8 mouse cellular contexts compared by ENCODE assay signal in the genomic region with DNA sequence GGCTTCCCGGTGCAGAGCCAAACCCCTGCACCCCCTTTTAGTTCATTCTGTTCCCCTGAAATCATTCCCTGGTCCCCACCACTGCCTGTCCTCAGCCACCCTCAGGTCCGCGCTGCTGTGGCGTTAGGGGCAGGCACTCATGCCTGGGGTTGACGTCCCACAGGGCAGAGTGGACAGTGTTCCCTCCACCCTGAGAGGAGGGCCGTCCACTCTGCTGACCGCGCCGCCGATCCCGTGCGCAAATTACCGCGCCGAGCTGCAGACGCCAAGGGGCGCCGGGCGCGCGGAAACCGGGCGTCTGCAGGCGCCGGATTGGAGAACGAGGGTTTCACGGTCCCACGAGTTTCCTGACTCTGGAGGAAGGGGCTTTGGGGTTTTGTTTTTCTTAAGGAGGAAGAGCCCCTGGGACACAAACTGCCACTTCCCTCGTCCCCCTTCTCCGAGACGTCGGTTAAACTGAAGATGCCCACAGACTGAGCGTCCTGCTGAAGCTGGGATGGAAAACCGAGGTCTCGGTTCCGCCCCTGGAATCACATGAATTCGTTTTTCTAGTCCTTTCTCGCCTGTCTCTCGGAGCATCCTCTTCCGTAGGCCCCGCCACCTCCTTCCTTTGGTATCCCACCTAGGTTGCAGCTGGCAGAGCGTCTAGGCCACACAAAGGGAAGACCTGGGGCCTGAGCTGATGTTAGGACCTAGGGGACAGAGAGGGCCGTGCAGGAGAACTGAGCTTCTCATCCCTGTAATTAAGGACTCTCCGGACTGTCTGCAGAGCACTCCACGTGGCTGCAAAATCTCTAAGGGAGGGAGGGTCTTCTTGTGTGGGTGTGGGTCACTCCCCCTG. TPM values are rescaled to one million over a fixed set of nuclear protein-coding genes. Genes with fewer than 3 reads are reported as not detected.
DNase-seq lines count a peak whose midpoint lies in the region; ATAC-seq lines count a peak whose summit lies in the region.

No protein-coding gene starts in this region.

- peak overlapping the region; percentile 42 for H3K9ac ChIP-seq in kidney, embryonic 16.5 days (replicated peaks; ENCODE audit: low read length)
- H3K9ac ChIP-seq in forebrain, embryonic 12.5 days, result peak overlapping the region; percentile 56; the same call in 1 of the 2 replicates
- H3K9ac ChIP-seq in limb, embryonic 11.5 days (ENCODE audit: low read length), result peak overlapping the region; percentile 64

- no peaks in the 10 kb centered on the region for H3K9me3 ChIP-seq in kidney, embryonic 16.5 days (ENCODE audit: low read length)
- no peaks in the 10 kb centered on the region for H3K9me3 ChIP-seq in forebrain, embryonic 12.5 days
- H3K9me3 ChIP-seq in limb, embryonic 11.5 days (ENCODE audit: control insufficient read depth, low read length), result no peaks in the 10 kb centered on the region

- peaks cover 41% of the 10 kb centered on the region for H3K4me1 ChIP-seq in kidney, embryonic 16.5 days (ENCODE audit: insufficient read depth, low read length)
- peaks cover 56% of the 10 kb centered on the region for H3K4me1 ChIP-seq in forebrain, embryonic 12.5 days
- H3K4me1 ChIP-seq in limb, embryonic 11.5 days (ENCODE audit: control insufficient read depth, insufficient read depth, low read length), result peaks cover 39% of the 10 kb centered on the region

- peak; percentile 50; the same call in 1 of the 2 replicates for ATAC-seq in kidney, embryonic 16.5 days (ENCODE audit: low FRiP score, low TSS enrichment)
- peak; percentile 1; the same call in 1 of the 2 replicates for ATAC-seq in forebrain, embryonic 12.5 days (ENCODE audit: low FRiP score)
- ATAC-seq in limb, embryonic 11.5 days (ENCODE audit: insufficient number of reproducible peaks, low FRiP score, low TSS enrichment, low read depth), result no peak

- H3K27ac ChIP-seq in kidney, embryonic 16.5 days (ENCODE audit: low read length), result 0 out of 2 replicates have a peak overlapping the region, but pooled peaks have one; percentile 23
- peak overlapping the region; percentile 56 for H3K27ac ChIP-seq in forebrain, embryonic 12.5 days
- H3K27ac ChIP-seq in limb, embryonic 11.5 days (replicated peaks; ENCODE audit: low read depth, low read length), result peak overlapping the region; percentile 55; the same call in 1 of the 2 replicates

- H3K4me3 ChIP-seq in kidney, embryonic 16.5 days (ENCODE audit: low read length), result peak overlapping the region; percentile 49
- H3K4me3 ChIP-seq in forebrain, embryonic 12.5 days (replicated peaks), result peak overlapping the region; percentile 41
- peak overlapping the region; percentile 37 for H3K4me3 ChIP-seq in limb, embryonic 11.5 days (ENCODE audit: low read depth, low read length)

- no peak for DNase-seq in kidney, adult 18-20 months
- peak; percentile 28 for DNase-seq in Muller cell, postnatal 12 days (ENCODE audit: inconsistent ontology term)
- peak; percentile 71 for DNase-seq in limb, embryonic 11.5 days (ENCODE audit: low spot score)
- DNase-seq in retina, postnatal 1 day, result peak; percentile 55
- DNase-seq in T-cell, adult 2 months (ENCODE audit: low spot score), result no peak
- no peak for DNase-seq in cerebellum, adult 11 months

- H3K36me3 ChIP-seq in kidney, embryonic 16.5 days (ENCODE audit: insufficient read depth, low read length), result no peaks in the 10 kb centered on the region
- H3K36me3 ChIP-seq in forebrain, embryonic 12.5 days (replicated peaks), result no peaks in the 10 kb centered on the region
- H3K36me3 ChIP-seq in limb, embryonic 11.5 days (ENCODE audit: control insufficient read depth, insufficient read depth, low read length), result no peaks in the 10 kb centered on the region

- WGBS in kidney, embryonic 16.5 days, result under 1% methylated on average over 45 of the region's 45 CpGs
- under 1% methylated on average over 45 of the region's 45 CpGs for WGBS in forebrain, embryonic 12.5 days
- WGBS in limb, embryonic 11.5 days, result under 1% methylated on average over 45 of the region's 45 CpGs

- peaks cover 61% of the 10 kb centered on the region for H3K27me3 ChIP-seq in kidney, embryonic 16.5 days (ENCODE audit: insufficient read depth, low read length)
- peaks cover 61% of the 10 kb centered on the region for H3K27me3 ChIP-seq in forebrain, embryonic 12.5 days
- H3K27me3 ChIP-seq in limb, embryonic 11.5 days (ENCODE audit: control insufficient read depth, insufficient read depth, low read length), result peaks cover 24% of the 10 kb centered on the region

- H3K4me2 ChIP-seq in kidney, embryonic 16.5 days (replicated peaks; ENCODE audit: low read depth, low read length), result peak overlapping the region; percentile 79
- peak overlapping the region; percentile 75 for H3K4me2 ChIP-seq in forebrain, embryonic 12.5 days
- peak overlapping the region; percentile 76 for H3K4me2 ChIP-seq in limb, embryonic 11.5 days (ENCODE audit: low read depth, severe bottlenecking)

RNA-seq across cellular contexts. Expression of gene Lef1, which starts 3.6 kb away (rescaled TPM):
- 20.0 and 28.6 TPM in 2 replicates for polyA plus RNA-seq in kidney, embryonic 16.5 days (2015; fragmentation: Nextera tagmentation; extraction: Ambion mirVana)
- polyA plus RNA-seq in forebrain, embryonic 12.5 days (2016; fragmentation: Nextera tagmentation; extraction: Ambion mirVana), result 48.5 and 55.1 TPM in 2 replicates
- polyA plus RNA-seq in limb, embryonic 11.5 days (2014; fragmentation: Nextera tagmentation; extraction: Ambion mirVana), result 60.8 and 68.4 TPM in 2 replicates

Comparison
In these comparisons a context has a peak if more than half of its experiments do, and no peak if none do; other contexts are left out.
1. DNase-seq: peak in Muller cell, postnatal 12 days (single experiment), limb, embryonic 11.5 days (single experiment) and retina, postnatal 1 day (single experiment); none in kidney, adult 18-20 months (single experiment), T-cell, adult 2 months (single experiment) and cerebellum, adult 11 months (single experiment).
2. Peak in every context shown above with its lines, with median percentiles within 50 percentile points of each other: H3K27ac ChIP-seq, H3K4me2 ChIP-seq, H3K4me3 ChIP-seq and H3K9ac ChIP-seq.